ENCODE assay signal across 16 mouse cellular contexts in the genomic region with DNA sequence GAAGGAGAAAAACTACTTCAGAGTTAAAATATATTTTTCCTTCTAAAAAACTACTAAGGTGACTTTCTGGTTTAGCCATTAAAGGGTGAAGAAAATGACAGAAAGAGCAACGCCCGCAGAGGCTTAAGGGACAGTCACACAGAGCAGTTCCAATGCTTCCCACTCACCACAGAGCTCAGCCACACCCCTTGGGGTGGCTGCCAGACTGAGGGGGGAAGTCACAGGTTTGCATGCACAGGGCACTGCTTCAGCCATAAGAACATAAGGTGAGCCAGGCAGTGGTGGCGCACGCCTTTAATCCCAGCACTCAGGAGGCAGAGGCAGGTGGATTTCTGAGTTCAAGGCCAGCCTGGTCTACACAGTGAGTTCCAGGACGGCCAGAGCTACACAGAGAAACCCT. TPM values are rescaled to one million over a fixed set of nuclear protein-coding genes. Genes with fewer than 3 reads are reported as not detected.
A peak's percentile ranks its signal among the peaks of the same experiment; 100 is the strongest.
DNase-seq lines count a peak whose midpoint lies in the region; ATAC-seq and TF ChIP-seq lines count a peak whose summit lies in the region.
"Had no signal": no experiment of that assay in that cellular context is flagged by ENCODE, and none has a peak within 500 bp of the region (broad histone marks: within the 10 kb centered on the region; RNA-seq: fewer than 3 reads in every experiment).

No protein-coding gene starts in this region.

- DNase-seq in heart, postnatal 4 days: peak; percentile 50
- peak; percentile 40 for DNase-seq in lung, postnatal 10 days
- DNase-seq in lung, postnatal 25 days (ENCODE audit: low spot score): no peak
- peak; percentile 30 for DNase-seq in MEL-GATA-1-ER (ENCODE audit: extremely low read depth, low read depth)
- DNase-seq in gastrocnemius, adult 2 months: no peak
- DNase-seq: adrenal gland, postnatal 10 days; gastrocnemius, postnatal 36 days; liver, embryonic 13.5 days; midbrain, embryonic 14.5 days; right cerebral cortex, postnatal 4 days; thymus, postnatal 36 days had no signal

- no peaks in the 10 kb centered on the region for H3K9me3 ChIP-seq in heart, embryonic 11.5 days (replicated peaks; ENCODE audit: control insufficient read depth, low read length)
- H3K9me3 ChIP-seq: intestine, embryonic 15.5 days; liver, embryonic 13.5 days had no signal

- WGBS in heart, embryonic 11.5 days (ENCODE audit: insufficient replicate concordance): 88% methylated on average over 5 of the region's 5 CpGs

- no peak overlapping the region for H3K4me3 ChIP-seq in heart, embryonic 11.5 days (ENCODE audit: low read depth, low read length)
- no peak overlapping the region for H3K4me3 ChIP-seq in gastrocnemius, adult 2 months
- H3K4me3 ChIP-seq: intestine, embryonic 15.5 days; liver, embryonic 13.5 days had no signal

- intact Hi-C loops in gastrocnemius, adult 2 months (cut with DNase I): no loop called here

- ATAC-seq in heart, embryonic 11.5 days (replicated peaks; ENCODE audit: insufficient number of reproducible peaks, low FRiP score, low TSS enrichment): no peak
- peak; percentile 63 to 68; a peak in 1 of 4 replicates for ATAC-seq in hematopoietic stem cell, adult 5-6 weeks (replicated peaks in 1 of 2; ENCODE audit: insufficient read depth in 1 of 2, low FRiP score in 2 of 2, low TSS enrichment in 1 of 2, low read depth in 1 of 2, poor library complexity in 2 of 2, severe bottlenecking in 2 of 2)
- ATAC-seq: intestine, embryonic 15.5 days had no signal

- peaks cover 34% of the 10 kb centered on the region for H3K36me3 ChIP-seq in heart, embryonic 11.5 days (ENCODE audit: control insufficient read depth, insufficient read depth, low read length)

- no peak overlapping the region for H3K9ac ChIP-seq in heart, embryonic 11.5 days (ENCODE audit: low read depth, low read length)
- H3K9ac ChIP-seq: intestine, embryonic 15.5 days; liver, embryonic 13.5 days had no signal

- no peak overlapping the region for H3K27ac ChIP-seq in heart, embryonic 11.5 days (ENCODE audit: low read depth, low read length)
- no peak overlapping the region for H3K27ac ChIP-seq in gastrocnemius, adult 2 months
- H3K27ac ChIP-seq: intestine, embryonic 15.5 days; liver, embryonic 13.5 days; macrophage; stomach, postnatal 0 days had no signal

- H3K27me3 ChIP-seq in heart, embryonic 11.5 days (ENCODE audit: control insufficient read depth, insufficient read depth, low read length): no peaks in the 10 kb centered on the region
- H3K27me3 ChIP-seq: intestine, embryonic 15.5 days; liver, embryonic 13.5 days had no signal

- no peak for TF ChIP-seq CTCF in gastrocnemius, adult 2 months (IDR thresholded peaks at IDR 0.05)

- no peak overlapping the region for H3K4me2 ChIP-seq in heart, embryonic 11.5 days
- H3K4me2 ChIP-seq: intestine, embryonic 15.5 days; liver, embryonic 13.5 days had no signal

- H3K4me1 ChIP-seq in heart, embryonic 11.5 days (ENCODE audit: control insufficient read depth, insufficient read depth, low read length): no peaks in the 10 kb centered on the region
- H3K4me1 ChIP-seq: intestine, embryonic 15.5 days; liver, embryonic 13.5 days had no signal

RNA-seq across cellular contexts. Expression of a gene that starts 28.9 kb away (rescaled TPM):
- total RNA-seq in heart, postnatal 4 days (2021): 10 to 100 TPM; 60.6 to 60.8 TPM
- polyA plus RNA-seq in heart, embryonic 11.5 days (2014; fragmentation: Nextera tagmentation; extraction: Ambion mirVana): 37.6 and 39.7 TPM in 2 replicates
- 480 and 493 TPM in 2 replicates for total RNA-seq in hematopoietic stem cell, adult 5-6 weeks (2017)
- 10 to 100 TPM; 15.4 to 19.6 TPM for total RNA-seq in gastrocnemius, adult 2 months (2021)

RNA-seq across cellular contexts. Expression of a gene that starts 29.7 kb away (rescaled TPM):
- 10 to 100 TPM; 38.8 to 49.5 TPM for total RNA-seq in heart, postnatal 4 days (2021)
- polyA plus RNA-seq in heart, embryonic 11.5 days (2014; fragmentation: Nextera tagmentation; extraction: Ambion mirVana): 28.9 and 30.6 TPM in 2 replicates
- 120 and 128 TPM in 2 replicates for total RNA-seq in hematopoietic stem cell, adult 5-6 weeks (2017)
- 10 to 100 TPM; 17.3 to 20.1 TPM for total RNA-seq in gastrocnemius, adult 2 months (2021)

RNA-seq across cellular contexts. Expression of a gene that starts 38.0 kb away (rescaled TPM):
- 1 to 10 TPM; 5.3 to 6.8 TPM for total RNA-seq in heart, postnatal 4 days (2021)
- 8.0 and 8.3 TPM in 2 replicates for polyA plus RNA-seq in heart, embryonic 11.5 days (2014; fragmentation: Nextera tagmentation; extraction: Ambion mirVana)
- 16.3 and 21.2 TPM in 2 replicates for total RNA-seq in hematopoietic stem cell, adult 5-6 weeks (2017)
- total RNA-seq in gastrocnemius, adult 2 months (2021): 1 to 10 TPM; 3.6 to 3.8 TPM

RNA-seq across cellular contexts. Expression of a gene that starts 54.8 kb away (rescaled TPM):
- 10 to 100 TPM; 24.4 to 26.8 TPM for total RNA-seq in heart, postnatal 4 days (2021)
- polyA plus RNA-seq in heart, embryonic 11.5 days (2014; fragmentation: Nextera tagmentation; extraction: Ambion mirVana): 55.7 and 57.1 TPM in 2 replicates
- total RNA-seq in hematopoietic stem cell, adult 5-6 weeks (2017): 68.2 and 75.9 TPM in 2 replicates
- total RNA-seq in gastrocnemius, adult 2 months (2021): 10 to 100 TPM in 1 of 2 experiments, 1 to 10 TPM in 1; 6.7 to 10.8 TPM

Comparison
In these comparisons a context has a peak if more than half of its experiments do, and no peak if none do; other contexts are left out.
1. DNase-seq: peak in heart, postnatal 4 days (single experiment), lung, postnatal 10 days (single experiment) and MEL-GATA-1-ER (single experiment); none in lung, postnatal 25 days (single experiment) and gastrocnemius, adult 2 months (single experiment).